Mouse (Mus musculus): ENCODE measurements around the gene Ccnj. TPM values are rescaled to one million over a fixed set of nuclear protein-coding genes. Genes with fewer than 3 reads are reported as not detected.

Gene Ccnj
- 8.5 and 11.9 TPM in 2 replicates for polyA plus RNA-seq (2014; fragmentation: Nextera tagmentation; extraction: Ambion mirVana)

- peak within 1 kb of the TSS; percentile 97 for H3K9ac ChIP-seq (ENCODE audit: low read depth, low read length)
- peaks cover 2% of the 10 kb centered on the region; the same call in 1 of the 2 replicates for H3K4me1 ChIP-seq (ENCODE audit: control insufficient read depth, insufficient read depth, low read length)
- under 1% methylated on average over 71 of the region's 71 CpGs for WGBS (ENCODE audit: insufficient replicate concordance)
- H3K9me3 ChIP-seq (replicated peaks; ENCODE audit: control insufficient read depth, low read length), result no peaks in the 10 kb centered on the region
- H3K4me2 ChIP-seq, result peak within 1 kb of the TSS; percentile 89
- H3K27ac ChIP-seq (ENCODE audit: low read depth, low read length), result peak within 1 kb of the TSS; percentile 78
- H3K36me3 ChIP-seq (ENCODE audit: control insufficient read depth, insufficient read depth, low read length), result no peaks in the 10 kb centered on the region
- H3K27me3 ChIP-seq (ENCODE audit: control insufficient read depth, insufficient read depth, low read length), result no peaks in the 10 kb centered on the region
- H3K4me3 ChIP-seq (ENCODE audit: low read depth, low read length), result peak within 1 kb of the TSS; percentile 82
- ATAC-seq (replicated peaks; ENCODE audit: insufficient number of reproducible peaks, low FRiP score, low TSS enrichment), result peak; percentile 98
Observed at GRCm38 (mm10) chr19:40830703-40831415, at the start of gene Ccnj. Gene Ccnj, plus strand, starts transcription at chr19:40831279.

- no peak overlapping the region for H3K4me2 ChIP-seq
- ATAC-seq (replicated peaks; ENCODE audit: insufficient number of reproducible peaks, low FRiP score, low TSS enrichment), result no peak
- peaks cover 8% of the 10 kb centered on the region; the same call in 1 of the 2 replicates for H3K27me3 ChIP-seq (ENCODE audit: control insufficient read depth, insufficient read depth, low read length)
- 64% methylated on average over 13 of the region's 15 CpGs for WGBS (ENCODE audit: insufficient replicate concordance)
- H3K9ac ChIP-seq (ENCODE audit: low read depth, low read length), result no peak overlapping the region
- no peak overlapping the region for H3K4me3 ChIP-seq (ENCODE audit: low read depth, low read length)
- no peaks in the 10 kb centered on the region for H3K4me1 ChIP-seq (ENCODE audit: control insufficient read depth, insufficient read depth, low read length)
- H3K9me3 ChIP-seq (replicated peaks; ENCODE audit: control insufficient read depth, low read length), result no peaks in the 10 kb centered on the region
- no peaks in the 10 kb centered on the region for H3K36me3 ChIP-seq (ENCODE audit: control insufficient read depth, insufficient read depth, low read length)
- H3K27ac ChIP-seq (ENCODE audit: low read depth, low read length), result no peak overlapping the region
Observed at GRCm38 (mm10) chr19:40788004-40788714, 42.9 kb upstream of the Ccnj start.

- H3K27me3 ChIP-seq (ENCODE audit: control insufficient read depth, insufficient read depth, low read length), result peaks cover 8% of the 10 kb centered on the region; the same call in 1 of the 2 replicates
- no peaks in the 10 kb centered on the region for H3K9me3 ChIP-seq (replicated peaks; ENCODE audit: control insufficient read depth, low read length)
- no peak overlapping the region for H3K4me2 ChIP-seq
- no peak overlapping the region for H3K27ac ChIP-seq (ENCODE audit: low read depth, low read length)
- no peaks in the 10 kb centered on the region for H3K36me3 ChIP-seq (ENCODE audit: control insufficient read depth, insufficient read depth, low read length)
- 83% methylated on average over 2 of the region's 2 CpGs for WGBS (ENCODE audit: insufficient replicate concordance)
- no peak overlapping the region for H3K4me3 ChIP-seq (ENCODE audit: low read depth, low read length)
- ATAC-seq (replicated peaks; ENCODE audit: insufficient number of reproducible peaks, low FRiP score, low TSS enrichment), result no peak
- no peaks in the 10 kb centered on the region for H3K4me1 ChIP-seq (ENCODE audit: control insufficient read depth, insufficient read depth, low read length)
- H3K9ac ChIP-seq (ENCODE audit: low read depth, low read length), result no peak overlapping the region
Observed at GRCm38 (mm10) chr19:40788715-40789084, 42.4 kb upstream of the Ccnj start.

- H3K4me3 ChIP-seq (ENCODE audit: low read depth, low read length), result no peak overlapping the region
- 39% methylated on average over 7 of the region's 7 CpGs for WGBS (ENCODE audit: insufficient replicate concordance)
- no peak overlapping the region for H3K9ac ChIP-seq (ENCODE audit: low read depth, low read length)
- ATAC-seq (replicated peaks; ENCODE audit: insufficient number of reproducible peaks, low FRiP score, low TSS enrichment), result no peak
- no peaks in the 10 kb centered on the region for H3K4me1 ChIP-seq (ENCODE audit: control insufficient read depth, insufficient read depth, low read length)
- H3K27me3 ChIP-seq (ENCODE audit: control insufficient read depth, insufficient read depth, low read length), result peaks cover 4% of the 10 kb centered on the region; the same call in 1 of the 2 replicates
- H3K9me3 ChIP-seq (replicated peaks; ENCODE audit: control insufficient read depth, low read length), result no peaks in the 10 kb centered on the region
- no peak overlapping the region for H3K4me2 ChIP-seq
- H3K27ac ChIP-seq (ENCODE audit: low read depth, low read length), result no peak overlapping the region
- H3K36me3 ChIP-seq (ENCODE audit: control insufficient read depth, insufficient read depth, low read length), result no peaks in the 10 kb centered on the region
Observed at GRCm38 (mm10) chr19:40805176-40805737, 25.8 kb upstream of the Ccnj start.

GRCm38 (mm10) chr19:40809858-40810257, 21.2 kb upstream of the Ccnj start:
- Histone ChIP-seq H3K36me3 (ENCODE audit: control insufficient read depth, insufficient read depth, low read length) (no peaks in the 10 kb centered on the region), H3K27ac (ENCODE audit: low read depth, low read length) (no peak overlapping the region)
- WGBS (ENCODE audit: insufficient replicate concordance), result 80% methylated on average over 7 of the region's 7 CpGs

GRCm38 (mm10) chr19:40811840-40812239, 19.2 kb upstream of the Ccnj start:
- no peak overlapping the region for H3K27ac ChIP-seq (ENCODE audit: low read depth, low read length)
- no peak for ATAC-seq (replicated peaks; ENCODE audit: insufficient number of reproducible peaks, low FRiP score, low TSS enrichment)
- H3K4me3 ChIP-seq (ENCODE audit: low read depth, low read length), result no peak overlapping the region
- no peaks in the 10 kb centered on the region for H3K9me3 ChIP-seq (replicated peaks; ENCODE audit: control insufficient read depth, low read length)
- H3K4me1 ChIP-seq (ENCODE audit: control insufficient read depth, insufficient read depth, low read length), result no peaks in the 10 kb centered on the region
- no peak overlapping the region for H3K4me2 ChIP-seq
- no peaks in the 10 kb centered on the region for H3K36me3 ChIP-seq (ENCODE audit: control insufficient read depth, insufficient read depth, low read length)
- no peak overlapping the region for H3K9ac ChIP-seq (ENCODE audit: low read depth, low read length)
- H3K27me3 ChIP-seq (ENCODE audit: control insufficient read depth, insufficient read depth, low read length), result peaks cover 2% of the 10 kb centered on the region; the same call in 1 of the 2 replicates
- WGBS (ENCODE audit: insufficient replicate concordance), result 68% methylated on average over 4 of the region's 4 CpGs

More at GRCm38 (mm10) chr19:40809858-40810257, 21.2 kb upstream of the Ccnj start:
- no peak overlapping the region for H3K4me3 ChIP-seq (ENCODE audit: low read depth, low read length)
- H3K9me3 ChIP-seq (replicated peaks; ENCODE audit: control insufficient read depth, low read length), result no peaks in the 10 kb centered on the region
- H3K9ac ChIP-seq (ENCODE audit: low read depth, low read length), result no peak overlapping the region
- no peak for ATAC-seq (replicated peaks; ENCODE audit: insufficient number of reproducible peaks, low FRiP score, low TSS enrichment)
- H3K4me2 ChIP-seq, result no peak overlapping the region
- peaks cover 2% of the 10 kb centered on the region; the same call in 1 of the 2 replicates for H3K27me3 ChIP-seq (ENCODE audit: control insufficient read depth, insufficient read depth, low read length)
- no peaks in the 10 kb centered on the region for H3K4me1 ChIP-seq (ENCODE audit: control insufficient read depth, insufficient read depth, low read length)

GRCm38 (mm10) chr19:40812778-40813177, 18.3 kb upstream of the Ccnj start:
- H3K9me3 ChIP-seq (replicated peaks; ENCODE audit: control insufficient read depth, low read length), result no peaks in the 10 kb centered on the region
- no peaks in the 10 kb centered on the region for H3K36me3 ChIP-seq (ENCODE audit: control insufficient read depth, insufficient read depth, low read length)
- peak overlapping the region; percentile 46 for H3K4me2 ChIP-seq
- WGBS (ENCODE audit: insufficient replicate concordance), result 28% methylated on average over 3 of the region's 3 CpGs
- no peak overlapping the region for H3K9ac ChIP-seq (ENCODE audit: low read depth, low read length)
- no peak for ATAC-seq (replicated peaks; ENCODE audit: insufficient number of reproducible peaks, low FRiP score, low TSS enrichment)
- peak overlapping the region; percentile 57; the same call in 1 of the 2 replicates for H3K27ac ChIP-seq (ENCODE audit: low read depth, low read length)
- H3K27me3 ChIP-seq (ENCODE audit: control insufficient read depth, insufficient read depth, low read length), result peaks cover 2% of the 10 kb centered on the region; the same call in 1 of the 2 replicates
- H3K4me1 ChIP-seq (ENCODE audit: control insufficient read depth, insufficient read depth, low read length), result no peaks in the 10 kb centered on the region
- H3K4me3 ChIP-seq (ENCODE audit: low read depth, low read length), result no peak overlapping the region

GRCm38 (mm10) chr19:40813385-40813784, 17.7 kb upstream of the Ccnj start:
- Histone ChIP-seq H3K4me1 (ENCODE audit: control insufficient read depth, insufficient read depth, low read length) (no peaks in the 10 kb centered on the region), H3K27me3 (ENCODE audit: control insufficient read depth, insufficient read depth, low read length) (no peaks in the 10 kb centered on the region), H3K9me3 (replicated peaks; ENCODE audit: control insufficient read depth, low read length) (no peaks in the 10 kb centered on the region), H3K4me3 (ENCODE audit: low read depth, low read length) (no peak overlapping the region), H3K9ac (ENCODE audit: low read depth, low read length) (0 out of 2 replicates have a peak overlapping the region, but pooled peaks have one; percentile 13), H3K27ac (ENCODE audit: low read depth, low read length) (peak overlapping the region; percentile 57), H3K36me3 (ENCODE audit: control insufficient read depth, insufficient read depth, low read length) (no peaks in the 10 kb centered on the region), H3K4me2 (peak overlapping the region; percentile 46)
- peak; percentile 91 for ATAC-seq (replicated peaks; ENCODE audit: insufficient number of reproducible peaks, low FRiP score, low TSS enrichment)
- WGBS (ENCODE audit: insufficient replicate concordance), result 31% methylated on average over 14 of the region's 14 CpGs
